Mouse (Mus musculus) C2C12 (cell line): Measurements from ENCODE around the gene Gnai1. TPM values are rescaled to one million over a fixed set of nuclear protein-coding genes. Genes with fewer than 3 reads are reported as not detected.

ENCODE experiments used
- H3K27me3 ChIP-seq: one replicate; pipeline ENCODE4 v1.6.1; 2011; ENCODE audit not compliant: control insufficient read depth, insufficient read depth, insufficient read length
- H3K36me3 ChIP-seq: one replicate; pipeline ENCODE4 v1.6.1; 2011; ENCODE audit not compliant: control insufficient read depth, insufficient read depth
- H3K4me3 ChIP-seq: one replicate; pipeline ENCODE4 v1.5.1; 2011; ENCODE audit warnings: mild to moderate bottlenecking, control low read depth; ENCODE audit not compliant: poor library complexity, insufficient read depth, severe bottlenecking
- H3K79me2 ChIP-seq: one replicate; pipeline ENCODE4 v1.6.1; 2011; ENCODE audit not compliant: control insufficient read depth, insufficient read depth
- H3K79me3 ChIP-seq: one replicate; pipeline ENCODE4 v1.6.1; 2011; ENCODE audit warnings: low read depth, control low read depth
- H3ac ChIP-seq: one replicate; pipeline ENCODE3; 2011; ENCODE audit warnings: low read depth; ENCODE audit not compliant: control insufficient read depth, insufficient read length
- CEBPB ChIP-seq: IDR thresholded peaks from one replicate; pipeline ENCODE4 v1.6.1; 2011; ENCODE audit warnings: low read depth, mild to moderate bottlenecking, control low read depth, moderate library complexity
- CTCF ChIP-seq: IDR thresholded peaks from one replicate; pipeline ENCODE4 v1.5.1; 2011; ENCODE audit not compliant: control insufficient read depth, insufficient read depth, insufficient read length
- FOSL1 ChIP-seq: IDR thresholded peaks from one replicate; pipeline ENCODE4 v1.8.0; 2011; ENCODE audit warnings: mild to moderate bottlenecking, low read length; ENCODE audit not compliant: poor library complexity, insufficient read depth, severe bottlenecking
- MAX ChIP-seq: IDR thresholded peaks from one replicate; pipeline ENCODE4 v1.6.1; 2011; ENCODE audit warnings: mild to moderate bottlenecking, control low read depth
- MYOD1 ChIP-seq: IDR thresholded peaks from one replicate; pipeline ENCODE4 v1.6.1; 2011; ENCODE audit warnings: low read depth; ENCODE audit not compliant: control insufficient read depth, insufficient read length
- MYOG ChIP-seq: IDR thresholded peaks from one replicate; pipeline ENCODE4 v1.6.1; 2011; ENCODE audit not compliant: control insufficient read depth, insufficient read length; ENCODE audit errors: extremely low read depth
- USF1 ChIP-seq: IDR thresholded peaks from one replicate; pipeline ENCODE4 v1.6.1; 2011; ENCODE audit warnings: low read depth, mild to moderate bottlenecking, control low read depth, moderate library complexity
- polyA plus RNA-seq: library from polyadenylated mRNA; unstranded; fragments of >200 nt; fragmentation: generic; extraction: Trizol; gene quantifications from one replicate; pipeline ENCODE4 v1.2.1, GENCODE M21; 2012; ENCODE audit warnings: missing spikeins

The Gnai1 gene
- polyA plus RNA-seq, 1 experiment: 17.2 TPM

DNA sequence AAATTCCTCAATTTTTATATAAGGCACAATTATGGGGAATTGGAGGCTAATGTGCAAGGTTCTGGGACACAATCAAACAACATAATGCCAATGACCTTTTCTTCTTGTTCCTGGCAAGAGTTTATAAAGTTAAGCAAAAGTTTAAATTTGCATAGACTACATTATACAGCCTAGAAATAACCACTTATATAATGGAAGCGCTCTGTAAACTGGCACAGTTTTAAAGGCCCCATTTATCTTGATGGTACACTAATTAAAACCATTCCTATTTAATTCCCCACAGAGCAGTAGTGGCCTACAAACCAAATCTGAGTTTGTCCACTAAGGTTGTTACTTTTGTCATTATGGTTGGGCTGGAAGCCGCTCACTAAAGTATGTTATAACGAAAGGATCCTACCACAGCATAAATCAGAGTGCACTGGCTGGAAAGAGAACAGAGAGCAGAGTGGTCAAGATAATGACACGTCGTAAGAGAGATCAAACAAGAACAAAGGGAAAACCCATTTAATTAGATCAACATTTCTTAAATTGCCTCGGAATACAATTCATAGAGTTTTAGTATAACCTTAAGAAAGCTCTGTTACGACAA lies 85.7 kb downstream of the Gnai1 start:
- no peak for TF ChIP-seq USF1
- no peak for TF ChIP-seq CEBPB
- no peak for TF ChIP-seq MYOD1
- no peak for TF ChIP-seq MAX
- no peak for TF ChIP-seq MYOG
- TF ChIP-seq FOSL1: no peak
- TF ChIP-seq CTCF: no peak
- Histone ChIP-seq H3K27me3 (no peaks in the 10 kb centered on the region), H3K79me2 (no peaks in the 10 kb centered on the region), H3K4me3 (no peak overlapping the region), H3ac (no peak overlapping the region), H3K36me3 (no peaks in the 10 kb centered on the region), H3K79me3 (no peaks in the 10 kb centered on the region)

GRCm38 (mm10) chr5:18273291-18274284 lies 86.6 kb downstream of the Gnai1 start:
- H3K79me2 ChIP-seq: no peaks in the 10 kb centered on the region
- no peak overlapping the region for H3K4me3 ChIP-seq
- TF ChIP-seq MYOG: no peak
- TF ChIP-seq MYOD1: no peak
- TF ChIP-seq FOSL1: no peak
- TF ChIP-seq MAX: no peak
- TF ChIP-seq USF1: no peak
- TF ChIP-seq CTCF: no peak
- no peak for TF ChIP-seq CEBPB
- no peaks in the 10 kb centered on the region for H3K79me3 ChIP-seq
- no peak overlapping the region for H3ac ChIP-seq
- H3K27me3 ChIP-seq: no peaks in the 10 kb centered on the region
- no peaks in the 10 kb centered on the region for H3K36me3 ChIP-seq

DNA sequence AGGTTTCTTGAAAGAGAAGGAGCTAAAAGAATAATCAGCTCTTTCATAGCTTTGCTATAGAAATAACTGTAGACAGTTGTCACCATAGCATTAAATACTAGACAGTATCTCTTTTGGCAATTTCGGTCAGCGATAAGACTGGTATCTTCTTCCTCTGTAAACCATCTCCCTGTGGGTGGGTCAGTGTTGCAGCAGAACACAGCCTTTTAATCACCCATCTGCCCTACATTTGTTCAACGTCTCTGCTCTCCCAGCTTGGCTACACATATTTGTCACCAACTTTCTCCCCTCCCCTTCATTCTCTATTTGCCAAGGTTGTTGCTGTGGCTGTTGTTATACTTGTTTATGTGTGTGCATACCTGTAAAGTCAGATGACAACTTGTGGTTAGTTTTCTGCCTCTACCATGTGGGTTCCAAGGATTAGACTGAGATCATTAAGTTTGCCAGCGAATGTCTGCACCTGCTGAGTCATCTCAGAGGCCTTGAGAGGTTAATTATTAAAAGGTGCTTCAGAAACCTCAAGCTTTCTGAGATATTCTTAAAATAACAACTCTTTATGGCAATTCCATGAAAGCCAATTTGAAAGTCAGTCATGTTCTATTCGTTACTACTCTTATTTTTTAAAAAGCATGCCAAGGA lies 109.7 kb downstream of the Gnai1 start:
- TF ChIP-seq USF1 (peak; percentile 29), MYOD1 (peak; percentile 55), MYOG (no peak), FOSL1 (no peak), MAX (no peak), CTCF (no peak), CEBPB (no peak)
- Histone ChIP-seq H3K79me2 (no peaks in the 10 kb centered on the region), H3K27me3 (no peaks in the 10 kb centered on the region), H3K79me3 (no peaks in the 10 kb centered on the region), H3ac (no peak overlapping the region), H3K36me3 (no peaks in the 10 kb centered on the region), H3K4me3 (no peak overlapping the region)

GRCm38 (mm10) chr5:18249132-18249531 lies 111.0 kb downstream of the Gnai1 start:
- Histone ChIP-seq H3K79me2 (no peaks in the 10 kb centered on the region), H3ac (no peak overlapping the region), H3K27me3 (no peaks in the 10 kb centered on the region), H3K36me3 (no peaks in the 10 kb centered on the region), H3K79me3 (no peaks in the 10 kb centered on the region), H3K4me3 (no peak overlapping the region)
- TF ChIP-seq CEBPB (no peak), MYOG (no peak), USF1 (no peak), FOSL1 (no peak), CTCF (no peak), MAX (no peak), MYOD1 (no peak)

GRCm38 (mm10) chr5:18229396-18229795 lies 130.8 kb downstream of the Gnai1 start:
- no peaks in the 10 kb centered on the region for H3K79me2 ChIP-seq
- H3K36me3 ChIP-seq: no peaks in the 10 kb centered on the region
- TF ChIP-seq MYOD1 (no peak), MAX (no peak), USF1 (no peak), MYOG (no peak), CEBPB (no peak), FOSL1 (no peak), CTCF (no peak)
- H3ac ChIP-seq: no peak overlapping the region
- H3K27me3 ChIP-seq: no peaks in the 10 kb centered on the region
- H3K79me3 ChIP-seq: no peaks in the 10 kb centered on the region
- H3K4me3 ChIP-seq: no peak overlapping the region
